Mouse (Mus musculus): ENCODE measurements around the gene Chuk.

The Chuk gene

DNA sequence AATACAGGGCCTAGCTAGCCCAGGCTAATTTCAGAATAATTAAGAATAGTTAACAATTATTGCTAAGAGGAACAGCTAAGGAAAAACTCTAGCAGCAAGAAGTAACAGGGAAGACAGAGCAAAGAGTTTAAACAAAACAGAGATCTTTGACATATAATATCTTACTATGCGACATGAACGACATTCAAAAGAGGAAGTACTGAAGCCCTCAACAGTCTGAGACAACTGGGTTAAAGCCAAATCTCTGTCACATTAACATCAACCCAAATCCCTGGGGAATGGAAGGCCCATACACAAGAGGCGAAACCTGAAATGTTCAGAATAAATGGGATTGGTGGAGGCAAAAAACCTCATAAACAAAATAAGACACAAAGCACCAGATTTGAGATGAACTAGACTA is 61.4 kb downstream of the Chuk start:
- DNase-seq (ENCODE audit: extremely low spot score, low spot score), result no peak

DNA sequence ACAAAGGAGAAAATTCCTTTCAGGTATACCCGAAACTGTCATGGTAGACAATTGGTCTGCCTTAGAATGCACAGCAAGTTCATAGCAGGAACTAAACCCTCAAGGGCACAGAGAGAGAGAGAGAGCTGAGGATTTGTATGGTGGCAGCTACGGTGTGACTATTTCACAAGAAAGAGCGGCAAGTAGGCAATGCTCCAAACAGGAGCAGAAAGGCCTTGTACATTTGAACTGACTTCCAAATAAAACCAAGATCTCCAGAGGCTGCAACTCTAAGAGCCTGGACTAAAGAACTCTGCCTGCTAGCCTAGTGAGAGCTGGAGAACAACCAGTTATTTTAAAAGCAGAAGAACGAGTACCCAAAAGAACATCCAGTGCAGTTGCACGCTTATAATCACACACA is 65.2 kb downstream of the Chuk start:
- no peak for DNase-seq (ENCODE audit: extremely low spot score, low spot score)

DNA sequence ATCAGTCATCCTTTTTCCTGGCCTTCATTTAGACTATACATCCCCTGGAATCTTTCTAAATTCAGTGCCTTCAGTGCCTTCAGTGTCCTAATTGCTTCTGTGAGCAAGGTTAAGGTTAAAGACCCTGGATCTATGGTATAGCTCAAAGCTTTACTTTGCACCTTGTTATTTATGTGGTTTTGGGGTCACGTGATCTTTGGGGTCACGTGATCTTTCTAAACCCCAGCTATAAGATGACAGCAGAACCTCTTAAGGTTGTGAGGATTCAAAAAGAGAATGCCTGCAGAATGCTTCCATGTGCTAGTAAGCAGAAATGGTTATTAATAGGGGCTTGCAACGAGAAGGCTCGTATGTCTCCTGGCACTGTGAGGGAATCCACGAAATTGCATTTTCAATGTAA is 73.9 kb downstream of the Chuk start:
- no peak for DNase-seq (ENCODE audit: extremely low spot score, low spot score)

DNA sequence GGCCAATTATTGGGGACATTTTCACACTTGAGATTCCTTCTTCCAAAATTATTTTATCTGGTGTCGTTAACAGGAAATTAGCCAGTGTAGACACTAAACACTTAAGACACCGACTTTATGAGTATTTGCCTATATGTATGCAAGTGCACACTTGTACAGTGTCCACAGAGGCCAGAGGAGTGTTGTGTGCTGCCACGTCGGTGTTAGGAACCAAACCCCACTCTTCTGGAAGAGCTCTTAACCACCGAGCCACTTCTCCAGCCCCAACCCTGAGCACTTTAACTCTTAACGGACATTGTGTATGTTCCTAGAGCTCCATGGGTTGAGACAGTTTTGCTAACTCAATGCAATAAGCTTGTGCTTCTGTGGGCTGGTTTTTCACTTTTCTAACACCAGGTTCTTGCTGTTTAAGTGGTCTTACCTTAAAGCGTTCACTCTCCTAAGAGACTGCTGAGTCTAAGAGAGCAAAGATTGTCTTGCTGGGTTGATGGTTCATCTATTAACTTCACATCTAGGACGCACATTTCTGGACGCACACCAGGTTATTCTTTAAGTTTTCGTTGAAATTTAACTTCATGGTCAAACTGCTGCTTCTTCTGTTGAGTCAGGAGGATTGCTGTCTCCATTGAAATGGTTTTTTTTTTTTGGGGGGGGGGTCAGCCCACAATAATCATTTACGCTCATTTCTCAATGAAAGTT is 75.1 kb downstream of the Chuk start:
- no peak for DNase-seq (ENCODE audit: extremely low spot score, low spot score)

DNA sequence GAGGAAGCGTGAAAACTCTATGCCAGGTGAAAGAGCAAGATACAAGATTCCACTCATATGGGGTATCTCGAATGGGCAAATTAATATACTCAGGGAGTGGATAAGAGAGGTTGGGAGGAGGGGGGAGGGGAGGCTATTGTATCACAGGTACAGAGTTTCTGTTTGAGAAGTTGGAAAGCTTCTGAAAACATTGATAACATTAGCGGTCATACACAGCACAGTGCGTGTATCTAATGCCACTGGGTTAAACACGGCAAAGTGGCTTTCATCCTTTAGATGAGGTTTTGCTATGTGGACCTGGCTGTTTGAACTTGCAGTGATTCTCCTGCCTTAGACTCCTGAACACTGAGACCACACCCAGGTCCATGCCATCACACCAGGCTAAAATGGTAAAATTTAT is 77.3 kb downstream of the Chuk start:
- no peak for DNase-seq (ENCODE audit: extremely low spot score, low spot score)

DNA sequence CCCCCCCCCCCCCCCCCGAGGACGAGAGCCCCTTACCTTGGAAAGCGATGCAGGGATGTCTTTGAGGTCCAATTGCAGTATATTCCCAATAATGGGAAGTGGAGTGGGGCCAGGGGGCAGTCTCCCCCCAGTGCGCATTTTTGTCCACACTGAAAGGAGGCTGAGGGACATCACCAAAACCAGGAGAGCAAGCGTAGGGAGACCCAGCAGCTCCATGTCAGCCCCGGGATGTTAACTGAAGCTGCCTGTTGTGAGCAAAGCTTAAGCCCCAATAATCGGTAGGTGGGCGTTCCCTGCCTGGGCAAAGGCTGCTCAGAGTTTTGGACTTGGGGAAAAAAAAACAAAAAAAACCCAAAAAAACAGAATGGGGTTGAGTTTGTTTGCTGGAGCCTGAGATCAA is 78.3 kb downstream of the Chuk start, which contains the start of gene Cyp2c23:
Gene Cyp2c23 (minus strand): TSS at position 237 of the 400 bp plus-strand sequence.
- no peak for DNase-seq (ENCODE audit: extremely low spot score, low spot score)

DNA sequence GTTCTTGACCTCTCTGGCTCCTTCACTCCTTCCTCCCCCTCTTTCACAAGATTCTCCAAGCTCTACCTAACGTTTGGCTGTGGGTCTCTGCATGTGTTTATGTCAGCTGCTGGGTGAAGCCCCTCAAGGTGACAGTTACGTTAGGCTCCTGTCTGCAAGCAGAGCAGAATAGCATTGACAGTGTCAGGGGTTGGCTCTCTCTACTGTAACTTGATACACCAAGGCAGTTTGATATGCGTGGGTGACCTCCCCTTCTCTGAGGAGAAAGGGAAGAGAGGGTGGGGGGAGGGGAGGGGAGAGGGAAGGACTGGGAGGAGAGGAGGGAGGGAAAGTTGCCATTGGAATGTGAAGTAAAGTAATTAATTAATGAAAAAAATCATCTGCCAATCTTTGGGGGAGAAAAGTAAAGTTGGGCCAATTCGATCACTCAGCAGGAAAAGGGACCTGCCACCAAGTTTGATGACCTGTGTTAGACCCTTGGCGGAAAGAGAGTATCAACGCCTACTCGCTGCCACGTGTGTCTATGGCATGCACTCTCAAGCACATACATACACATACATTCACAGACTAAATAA is 80.2 kb downstream of the Chuk start:
- no peak for DNase-seq (ENCODE audit: extremely low spot score, low spot score)

DNA sequence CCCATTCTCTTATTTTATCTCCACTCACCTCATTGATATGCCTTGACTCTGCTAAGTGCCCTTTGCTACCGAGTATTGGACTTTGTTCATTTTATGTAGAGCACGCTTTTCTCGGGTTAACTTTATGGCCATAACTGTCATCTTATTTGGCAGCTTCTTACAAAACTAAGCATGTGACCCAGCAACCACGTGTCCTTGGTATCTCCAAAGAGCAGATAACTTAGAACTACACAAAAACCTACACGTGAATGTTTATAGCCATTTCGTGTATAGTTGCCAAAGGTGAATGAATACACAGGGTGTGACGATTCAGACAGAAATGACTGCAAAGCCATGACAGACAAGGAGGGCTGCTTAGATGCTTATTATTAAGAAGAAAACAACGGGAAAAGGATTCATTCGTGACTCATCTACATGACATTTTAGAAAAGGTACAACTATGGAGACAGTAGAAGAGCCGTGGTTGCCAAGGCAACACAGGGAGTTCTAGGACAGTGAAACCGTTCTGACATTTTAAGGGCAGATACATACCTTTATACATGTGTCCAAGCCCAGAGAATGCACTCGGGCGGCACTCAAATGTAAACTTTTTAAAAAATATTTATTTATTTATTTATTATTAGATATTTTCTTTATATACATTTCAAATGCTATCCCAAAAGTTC is 82.2 kb downstream of the Chuk start:
- no peak for DNase-seq (ENCODE audit: extremely low spot score, low spot score)

All from neural tube, embryonic 10.5 days (tissue).